Mouse (Mus musculus) megakaryocyte, embryonic 14.5 days (primary cell): ENCODE measurements around the gene Sntb2. TPM values are rescaled to one million over a fixed set of nuclear protein-coding genes. Genes with fewer than 3 reads are reported as not detected.

Experiments
- H3K27me3 ChIP-seq: replicated peaks from 2 replicates; pipeline ENCODE3; 2012; ENCODE audit warnings: inconsistent platforms
- H3K36me3 ChIP-seq: replicated peaks from 2 replicates; pipeline ENCODE3; 2012; ENCODE audit warnings: low read length, inconsistent platforms, mixed read lengths
- H3K4me1 ChIP-seq: 2 replicates; pipeline ENCODE4 v1.6.1; 2012; ENCODE audit warnings: inconsistent platforms
- H3K4me3 ChIP-seq: replicated peaks from 2 replicates; pipeline ENCODE3; 2012; ENCODE audit warnings: moderate library complexity, mild to moderate bottlenecking, inconsistent platforms
- H3K9me3 ChIP-seq: 2 replicates; pipeline ENCODE4 v1.6.1; 2012; ENCODE audit warnings: inconsistent platforms
- FLI1 ChIP-seq: IDR thresholded peaks from 2 replicates; pipeline ENCODE4 v1.6.1; 2012; ENCODE audit warnings: low read length, inconsistent platforms, mixed read lengths
- GATA1 ChIP-seq: IDR thresholded peaks from 3 replicates; pipeline ENCODE4 v1.6.1; 2012; ENCODE audit warnings: mixed read lengths, low read length, inconsistent platforms, borderline replicate concordance
- polyA plus RNA-seq: library from polyadenylated mRNA; stranded (reverse); fragments of >175 nt; gene quantifications from 2 replicates; pipeline ENCODE4 v1.2.3, GENCODE M21; 2012; ENCODE audit warnings: low replicate concordance; ENCODE audit not compliant: insufficient read depth

The Sntb2 gene
- polyA plus RNA-seq, 1 experiment, result 0.63 TPM

- peaks cover 42% of the 10 kb centered on the region for H3K27me3 ChIP-seq
- H3K4me3 ChIP-seq, result no peak overlapping the region
- H3K36me3 ChIP-seq, result peaks cover 7% of the 10 kb centered on the region
- H3K4me1 ChIP-seq, result peaks cover 8% of the 10 kb centered on the region
- peaks cover 4% of the 10 kb centered on the region; the same call in 1 of the 2 replicates for H3K9me3 ChIP-seq
- TF ChIP-seq FLI1 (no peak), GATA1 (no peak)
Measured at GRCm38 (mm10) chr8:106929155-106929913, 6.2 kb upstream of the Sntb2 start.

DNA sequence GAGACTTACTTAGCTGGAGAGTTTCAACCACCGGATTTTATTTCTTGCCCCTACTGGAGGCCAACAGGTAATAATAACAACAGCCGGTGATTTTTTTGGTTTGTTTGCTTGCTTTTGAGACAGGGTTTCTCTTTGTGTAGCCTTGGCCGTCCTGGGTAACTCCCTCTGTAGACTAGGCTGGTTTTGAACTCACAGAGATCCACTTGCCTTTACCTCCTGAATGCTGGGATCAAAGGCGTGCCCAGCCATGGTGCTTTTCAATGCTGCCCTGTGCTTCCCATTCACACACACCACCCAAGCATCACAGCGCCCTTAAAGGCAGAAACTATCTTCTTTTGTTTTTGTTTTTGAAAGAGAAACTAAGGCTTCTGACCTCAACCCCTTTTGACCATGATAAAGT lies 5.6 kb upstream of the Sntb2 start:
- no peak overlapping the region for H3K4me3 ChIP-seq
- peaks cover 4% of the 10 kb centered on the region; the same call in 1 of the 2 replicates for H3K9me3 ChIP-seq
- TF ChIP-seq GATA1 (no peak), FLI1 (no peak)
- H3K4me1 ChIP-seq, result peaks cover 8% of the 10 kb centered on the region
- H3K27me3 ChIP-seq, result peaks cover 45% of the 10 kb centered on the region
- H3K36me3 ChIP-seq, result peaks cover 1% of the 10 kb centered on the region

- TF ChIP-seq GATA1, result no peak
- TF ChIP-seq FLI1, result no peak
- Histone ChIP-seq H3K4me1 (peaks cover 30% of the 10 kb centered on the region), H3K36me3 (no peaks in the 10 kb centered on the region), H3K4me3 (no peak overlapping the region), H3K9me3 (no peaks in the 10 kb centered on the region), H3K27me3 (peaks cover 64% of the 10 kb centered on the region)
Measured at GRCm38 (mm10) chr8:106932376-106933065, 3.0 kb upstream of the Sntb2 start.

- no peaks in the 10 kb centered on the region for H3K9me3 ChIP-seq
- peaks cover 74% of the 10 kb centered on the region for H3K27me3 ChIP-seq
- no peaks in the 10 kb centered on the region for H3K36me3 ChIP-seq
- H3K4me1 ChIP-seq, result peaks cover 33% of the 10 kb centered on the region
- TF ChIP-seq FLI1 (no peak), GATA1 (no peak)
- H3K4me3 ChIP-seq, result no peak overlapping the region
Measured at GRCm38 (mm10) chr8:106933506-106934143, 1.9 kb upstream of the Sntb2 start.

GRCm38 (mm10) chr8:106934226-106934977 lies 1.1 kb upstream of the Sntb2 start:
- H3K9me3 ChIP-seq, result no peaks in the 10 kb centered on the region
- H3K36me3 ChIP-seq, result no peaks in the 10 kb centered on the region
- H3K4me1 ChIP-seq, result peaks cover 34% of the 10 kb centered on the region
- no peak for TF ChIP-seq FLI1
- no peak for TF ChIP-seq GATA1
- no peak overlapping the region for H3K4me3 ChIP-seq
- peaks cover 77% of the 10 kb centered on the region for H3K27me3 ChIP-seq

- H3K9me3 ChIP-seq, result no peaks in the 10 kb centered on the region
- H3K4me3 ChIP-seq, result peak overlapping the region; percentile 95
- peaks cover 72% of the 10 kb centered on the region for H3K27me3 ChIP-seq
- no peaks in the 10 kb centered on the region for H3K36me3 ChIP-seq
- H3K4me1 ChIP-seq, result peaks cover 39% of the 10 kb centered on the region
- TF ChIP-seq GATA1, result no peak
- TF ChIP-seq FLI1, result no peak
Measured at GRCm38 (mm10) chr8:106935899-106936477, 438 bp downstream of the Sntb2 start.

- H3K9me3 ChIP-seq, result no peaks in the 10 kb centered on the region
- H3K27me3 ChIP-seq, result peaks cover 70% of the 10 kb centered on the region
- TF ChIP-seq GATA1 (no peak), FLI1 (no peak)
- no peaks in the 10 kb centered on the region for H3K36me3 ChIP-seq
- H3K4me3 ChIP-seq, result peak overlapping the region; percentile 95
- peaks cover 43% of the 10 kb centered on the region for H3K4me1 ChIP-seq
Measured at GRCm38 (mm10) chr8:106936478-106937051, 1.0 kb downstream of the Sntb2 start.

DNA sequence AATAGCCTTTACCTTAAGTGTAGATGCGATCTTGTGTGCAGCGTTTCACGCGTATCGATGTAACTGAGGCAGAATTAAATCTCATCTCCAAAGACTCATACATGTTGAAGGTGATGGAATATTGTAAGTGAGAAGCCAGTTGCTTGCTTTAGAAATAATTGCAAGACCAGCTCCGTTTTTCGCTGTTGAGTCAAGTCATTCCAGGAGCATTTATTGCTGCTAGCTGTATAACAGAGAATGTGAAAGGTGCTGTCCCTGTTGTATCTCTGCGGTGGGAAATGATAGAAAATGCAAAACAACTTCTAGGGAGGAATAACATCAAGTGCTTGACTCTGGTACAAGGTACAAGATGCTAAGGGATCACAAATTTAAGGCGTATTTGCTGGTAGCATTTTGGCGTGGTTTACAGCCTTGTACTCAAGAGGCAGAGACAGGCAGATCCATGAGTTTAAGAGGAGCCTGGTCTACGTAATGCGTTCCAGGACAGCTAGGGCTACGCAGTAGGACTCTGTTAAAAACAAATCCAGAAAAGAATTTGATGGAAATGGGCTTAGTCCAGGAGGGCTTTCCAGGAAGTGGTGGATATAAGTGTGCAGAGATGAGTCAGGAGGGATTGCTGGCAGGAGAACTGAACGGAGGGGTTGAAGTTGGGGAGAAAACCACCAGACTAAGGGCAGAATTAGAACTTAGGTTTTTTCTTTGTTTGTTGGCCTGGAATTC lies 1.7 kb downstream of the Sntb2 start:
- Histone ChIP-seq H3K4me1 (peaks cover 43% of the 10 kb centered on the region), H3K27me3 (peaks cover 68% of the 10 kb centered on the region), H3K36me3 (no peaks in the 10 kb centered on the region), H3K4me3 (peak overlapping the region; percentile 95), H3K9me3 (no peaks in the 10 kb centered on the region)
- TF ChIP-seq FLI1 (no peak), GATA1 (no peak)
